Mouse (Mus musculus) limb, embryonic 15.5 days (tissue): ENCODE measurements around the gene Tbl1xr1. TPM values are rescaled to one million over a fixed set of nuclear protein-coding genes. Genes with fewer than 3 reads are reported as not detected.

Experiments used
- ATAC-seq: fragments of 200-750 bp; cut with Nextera tagmentation; 2 replicates; pipeline ENCODE4 v1.8.0; 2017; ENCODE audit warnings: low read depth, moderate TSS enrichment; ENCODE audit not compliant: insufficient number of reproducible peaks, low FRiP score, low TSS enrichment
- H3K27ac ChIP-seq: fragments of 300-500 bp; sonication (generic); 2 replicates; pipeline ENCODE4 v1.5.1; 2015; ENCODE audit warnings: moderate library complexity, mild to moderate bottlenecking, inconsistent platforms
- H3K27me3 ChIP-seq: fragments of 300-500 bp; sonication (generic); 2 replicates; pipeline ENCODE4 v1.6.1; 2015; ENCODE audit warnings: inconsistent platforms
- H3K36me3 ChIP-seq: fragments of 300-500 bp; sonication (generic); 2 replicates; pipeline ENCODE4 v1.6.1; 2015; ENCODE audit warnings: inconsistent platforms
- H3K4me1 ChIP-seq: fragments of 300-500 bp; sonication (generic); 2 replicates; pipeline ENCODE4 v1.6.1; 2015; ENCODE audit warnings: inconsistent platforms
- H3K4me2 ChIP-seq: fragments of 300-500 bp; sonication (generic); 2 replicates; pipeline ENCODE4 v1.6.1; 2015; ENCODE audit warnings: mild to moderate bottlenecking, inconsistent platforms
- H3K4me3 ChIP-seq: fragments of 300-500 bp; sonication (generic); 2 replicates; pipeline ENCODE4 v1.5.1; 2015; ENCODE audit warnings: mild to moderate bottlenecking, inconsistent platforms
- H3K9ac ChIP-seq: fragments of 300-500 bp; sonication (generic); 2 replicates; pipeline ENCODE4 v1.6.1; 2015; ENCODE audit warnings: inconsistent platforms
- H3K9me3 ChIP-seq: fragments of 300-500 bp; sonication (generic); 2 replicates; pipeline ENCODE4 v1.6.1; 2016; ENCODE audit warnings: inconsistent platforms
- WGBS: fragments of 180-500 bp; shearing (Covaris S2); methylation state at CpG from one replicate; pipeline ENCODE4 v1.1.7; 2015; 5-methylcytosine and 5-hydroxymethylcytosine counted together
- polyA plus RNA-seq: library from polyadenylated mRNA; unstranded; fragments of >200 nt; fragmentation: Nextera tagmentation; extraction: Ambion mirVana; gene quantifications from 2 replicates; pipeline ENCODE4 v1.2.1, GENCODE M21; 2015

Tbl1xr1 gene
- polyA plus RNA-seq, 1 experiment from 2014 or later = 25.9 TPM

GRCm38 (mm10) chr3:22148306-22148932 is 72.0 kb downstream of the Tbl1xr1 start:
- H3K27ac ChIP-seq = no peak overlapping the region
- H3K9me3 ChIP-seq = no peaks in the 10 kb centered on the region
- no peaks in the 10 kb centered on the region; the same call in 1 of the 2 replicates for H3K36me3 ChIP-seq
- H3K4me3 ChIP-seq = no peak overlapping the region
- no peaks in the 10 kb centered on the region for H3K4me1 ChIP-seq
- no peak for ATAC-seq
- no peak overlapping the region for H3K9ac ChIP-seq
- H3K27me3 ChIP-seq = no peaks in the 10 kb centered on the region
- no peak overlapping the region for H3K4me2 ChIP-seq
- 83% methylated on average over 6 of the region's 6 CpGs for WGBS

GRCm38 (mm10) chr3:22150872-22151530 is 74.5 kb downstream of the Tbl1xr1 start:
- Histone ChIP-seq H3K4me1 (no peaks in the 10 kb centered on the region), H3K4me2 (no peak overlapping the region)
- 84% methylated on average over 5 of the region's 5 CpGs for WGBS

GRCm38 (mm10) chr3:22152773-22153172 is 76.3 kb downstream of the Tbl1xr1 start:
- no peak overlapping the region for H3K4me3 ChIP-seq
- H3K4me1 ChIP-seq = no peaks in the 10 kb centered on the region
- H3K9ac ChIP-seq = no peak overlapping the region
- H3K27me3 ChIP-seq = no peaks in the 10 kb centered on the region
- 86% methylated on average over 1 of the region's 1 CpGs for WGBS
- no peak overlapping the region for H3K27ac ChIP-seq
- H3K36me3 ChIP-seq = peaks cover 5% of the 10 kb centered on the region; the same call in 1 of the 2 replicates
- 0 out of 2 replicates have a peak, but pooled peaks cover 8% of the 10 kb centered on the region for H3K9me3 ChIP-seq
- no peak for ATAC-seq
- no peak overlapping the region for H3K4me2 ChIP-seq

More at GRCm38 (mm10) chr3:22150872-22151530, 74.5 kb downstream of the Tbl1xr1 start:
- no peak overlapping the region for H3K27ac ChIP-seq
- H3K36me3 ChIP-seq = peaks cover under 1% of the 10 kb centered on the region; the same call in 1 of the 2 replicates
- H3K4me3 ChIP-seq = no peak overlapping the region
- no peaks in the 10 kb centered on the region for H3K27me3 ChIP-seq
- ATAC-seq = no peak
- no peaks in the 10 kb centered on the region for H3K9me3 ChIP-seq
- H3K9ac ChIP-seq = no peak overlapping the region

GRCm38 (mm10) chr3:22154522-22154921 is 78.1 kb downstream of the Tbl1xr1 start:
- Histone ChIP-seq H3K9me3 (0 out of 2 replicates have a peak, but pooled peaks cover 8% of the 10 kb centered on the region), H3K9ac (no peak overlapping the region), H3K36me3 (peaks cover 5% of the 10 kb centered on the region; the same call in 1 of the 2 replicates), H3K27ac (no peak overlapping the region), H3K4me1 (no peaks in the 10 kb centered on the region), H3K4me2 (no peak overlapping the region), H3K4me3 (no peak overlapping the region), H3K27me3 (no peaks in the 10 kb centered on the region)
- no peak for ATAC-seq
- 89% methylated on average over 3 of the region's 3 CpGs for WGBS

GRCm38 (mm10) chr3:22156397-22156796 is 79.9 kb downstream of the Tbl1xr1 start:
- Histone ChIP-seq H3K4me1 (no peaks in the 10 kb centered on the region), H3K4me2 (no peak overlapping the region), H3K9ac (no peak overlapping the region), H3K9me3 (0 out of 2 replicates have a peak, but pooled peaks cover 8% of the 10 kb centered on the region), H3K4me3 (no peak overlapping the region), H3K27me3 (no peaks in the 10 kb centered on the region), H3K36me3 (peaks cover 5% of the 10 kb centered on the region; the same call in 1 of the 2 replicates), H3K27ac (no peak overlapping the region)
- no peak for ATAC-seq
- WGBS = 65% methylated on average over 2 of the region's 2 CpGs

- Histone ChIP-seq H3K9me3 (no peaks in the 10 kb centered on the region), H3K36me3 (no peaks in the 10 kb centered on the region), H3K4me3 (no peak overlapping the region), H3K4me2 (no peak overlapping the region), H3K27me3 (no peaks in the 10 kb centered on the region), H3K27ac (no peak overlapping the region), H3K9ac (no peak overlapping the region), H3K4me1 (no peaks in the 10 kb centered on the region)
- ATAC-seq = no peak
- 88% methylated on average over 3 of the region's 3 CpGs for WGBS
Measured at GRCm38 (mm10) chr3:22162948-22163347, 86.5 kb downstream of the Tbl1xr1 start.

- no peaks in the 10 kb centered on the region for H3K9me3 ChIP-seq
- H3K4me2 ChIP-seq = no peak overlapping the region
- no peaks in the 10 kb centered on the region for H3K27me3 ChIP-seq
- 89% methylated on average over 2 of the region's 2 CpGs for WGBS
- H3K36me3 ChIP-seq = no peaks in the 10 kb centered on the region
- no peak overlapping the region for H3K4me3 ChIP-seq
- no peak overlapping the region for H3K27ac ChIP-seq
- H3K4me1 ChIP-seq = peaks cover 6% of the 10 kb centered on the region; the same call in 1 of the 2 replicates
- no peak for ATAC-seq
- no peak overlapping the region for H3K9ac ChIP-seq
Measured at GRCm38 (mm10) chr3:22167856-22168255, 91.4 kb downstream of the Tbl1xr1 start.

GRCm38 (mm10) chr3:22168432-22168831 is 92.0 kb downstream of the Tbl1xr1 start:
- no peak overlapping the region for H3K9ac ChIP-seq
- 81% methylated on average over 4 of the region's 4 CpGs for WGBS
- H3K4me2 ChIP-seq = no peak overlapping the region
- no peak overlapping the region for H3K27ac ChIP-seq
- H3K4me1 ChIP-seq = peaks cover 6% of the 10 kb centered on the region; the same call in 1 of the 2 replicates
- no peak for ATAC-seq
- H3K36me3 ChIP-seq = no peaks in the 10 kb centered on the region
- H3K4me3 ChIP-seq = no peak overlapping the region
- H3K27me3 ChIP-seq = no peaks in the 10 kb centered on the region
- H3K9me3 ChIP-seq = no peaks in the 10 kb centered on the region

GRCm38 (mm10) chr3:22171526-22171925 is 95.1 kb downstream of the Tbl1xr1 start:
- no peaks in the 10 kb centered on the region for H3K27me3 ChIP-seq
- 75% methylated on average over 8 of the region's 8 CpGs for WGBS
- no peak overlapping the region for H3K9ac ChIP-seq
- peak overlapping the region; percentile 35; the same call in 1 of the 2 replicates for H3K27ac ChIP-seq
- no peak for ATAC-seq
- peaks cover 6% of the 10 kb centered on the region; the same call in 1 of the 2 replicates for H3K4me1 ChIP-seq
- H3K4me2 ChIP-seq = no peak overlapping the region
- no peaks in the 10 kb centered on the region for H3K9me3 ChIP-seq
- no peak overlapping the region for H3K4me3 ChIP-seq
- H3K36me3 ChIP-seq = no peaks in the 10 kb centered on the region

GRCm38 (mm10) chr3:22172410-22172809 is 96.0 kb downstream of the Tbl1xr1 start:
- Histone ChIP-seq H3K27me3 (no peaks in the 10 kb centered on the region), H3K9ac (no peak overlapping the region), H3K27ac (no peak overlapping the region; the same call in 1 of the 2 replicates), H3K4me3 (no peak overlapping the region), H3K9me3 (no peaks in the 10 kb centered on the region), H3K4me1 (peaks cover 6% of the 10 kb centered on the region; the same call in 1 of the 2 replicates), H3K4me2 (no peak overlapping the region), H3K36me3 (no peaks in the 10 kb centered on the region)
- ATAC-seq = no peak
- 57% methylated on average over 2 of the region's 2 CpGs for WGBS

GRCm38 (mm10) chr3:22173171-22173570 is 96.7 kb downstream of the Tbl1xr1 start:
- no peak for ATAC-seq
- H3K9ac ChIP-seq = no peak overlapping the region
- H3K9me3 ChIP-seq = no peaks in the 10 kb centered on the region
- H3K36me3 ChIP-seq = no peaks in the 10 kb centered on the region
- no peak overlapping the region for H3K27ac ChIP-seq
- H3K27me3 ChIP-seq = no peaks in the 10 kb centered on the region
- H3K4me1 ChIP-seq = peaks cover 6% of the 10 kb centered on the region; the same call in 1 of the 2 replicates
- H3K4me3 ChIP-seq = no peak overlapping the region
- 91% methylated on average over 5 of the region's 5 CpGs for WGBS
- no peak overlapping the region for H3K4me2 ChIP-seq

GRCm38 (mm10) chr3:22174232-22174631 is 97.8 kb downstream of the Tbl1xr1 start:
- Histone ChIP-seq H3K36me3 (no peaks in the 10 kb centered on the region), H3K9ac (no peak overlapping the region), H3K27me3 (no peaks in the 10 kb centered on the region), H3K27ac (no peak overlapping the region), H3K9me3 (no peaks in the 10 kb centered on the region), H3K4me2 (no peak overlapping the region), H3K4me3 (no peak overlapping the region), H3K4me1 (peaks cover 6% of the 10 kb centered on the region; the same call in 1 of the 2 replicates)
- no peak for ATAC-seq
- WGBS = 38% methylated on average over 4 of the region's 4 CpGs
